Mouse (Mus musculus): ENCODE results near the gene Pla2g3.

- TF ChIP-seq CTCF (IDR thresholded peaks at IDR 0.05; ENCODE audit: extremely low read depth, insufficient read depth, insufficient read length, insufficient replicate concordance) (no peak), POLR2A (IDR thresholded peaks at IDR 0.05; ENCODE audit: low read depth, low read length) (no peak)
These were observed 33.5 kb downstream of the Pla2g3 start for GRCm38 (mm10) chr11:3521339-3522224.
